Mouse (Mus musculus) MEL (cell line): ENCODE results near the gene Myl7. TPM values are rescaled to one million over a fixed set of nuclear protein-coding genes. Genes with fewer than 3 reads are reported as not detected.
A peak's percentile ranks its signal among the peaks of the same experiment; 100 is the strongest.

Experiments
- DNase-seq: peaks from one replicate; pipeline ENCODE4 v3.0.0; 2011; ENCODE audit warnings: low read depth, low spot score
- H3K27ac ChIP-seq: 2 replicates; pipeline ENCODE4 v1.5.1; 2012; ENCODE audit warnings: low read depth, mild to moderate bottlenecking, control low read depth, low read length, moderate library complexity; ENCODE audit not compliant: control insufficient read depth
- H3K27me3 ChIP-seq, 2 experiments: fragments of 150-350 bp in 1 of 2; sonication (generic) in 1 of 2; 2 replicates each; pipeline ENCODE4 v1.6.1; 2012; ENCODE audit warnings: low read length in 2 of 2, mild to moderate bottlenecking in 2 of 2, improper control_type of control experiment in 1 of 2, moderate library complexity in 1 of 2; ENCODE audit not compliant: insufficient read depth in 2 of 2, control insufficient read depth in 1 of 2
- H3K36me3 ChIP-seq, 2 experiments: 2 replicates each; pipeline ENCODE4 v1.6.1; 2012 to 2014; ENCODE audit warnings: low read length in 2 of 2, improper control_type of control experiment in 1 of 2, inconsistent platforms in 1 of 2, mild to moderate bottlenecking in 1 of 2; ENCODE audit not compliant: insufficient read depth in 2 of 2, control insufficient read depth in 1 of 2
- H3K4me1 ChIP-seq, 2 experiments: fragments of 150-350 bp in 1 of 2; sonication (generic) in 1 of 2; 2 replicates each; pipeline ENCODE4 v1.6.1; 2012; ENCODE audit warnings: low read length in 2 of 2, improper control_type of control experiment in 1 of 2, mild to moderate bottlenecking in 1 of 2; ENCODE audit not compliant: insufficient read depth in 2 of 2, control insufficient read depth in 1 of 2
- H3K4me3 ChIP-seq, 2 experiments: fragments of 150-350 bp in 1 of 2; sonication (generic) in 1 of 2; 2 replicates each; pipeline ENCODE4 v1.5.1; 2012; ENCODE audit warnings: low read depth in 2 of 2, low read length in 2 of 2, mild to moderate bottlenecking in 2 of 2, moderate library complexity in 2 of 2, control low read depth in 1 of 2, improper control_type of control experiment in 1 of 2; ENCODE audit not compliant: control insufficient read depth in 1 of 2, insufficient read depth in 1 of 2
- H3K79me2 ChIP-seq: 2 replicates; pipeline ENCODE4 v1.6.1; 2012; ENCODE audit warnings: mild to moderate bottlenecking, low read length, moderate library complexity; ENCODE audit not compliant: control insufficient read depth, poor library complexity, insufficient read depth
- H3K9ac ChIP-seq: 2 replicates; pipeline ENCODE4 v1.6.1; 2012; ENCODE audit warnings: low read depth, mild to moderate bottlenecking, control low read depth, low read length, moderate library complexity; ENCODE audit not compliant: control insufficient read depth, poor library complexity, severe bottlenecking
- H3K9me3 ChIP-seq: fragments of 150-350 bp; sonication (generic); replicated peaks from 2 replicates; pipeline ENCODE4 v1.6.1; 2012; ENCODE audit warnings: mild to moderate bottlenecking, low read length, improper control_type of control experiment, moderate library complexity; ENCODE audit not compliant: insufficient read depth
- BHLHE40 ChIP-seq: IDR thresholded peaks from 2 replicates; pipeline ENCODE4 v1.6.1; 2012; ENCODE audit warnings: low read depth, mild to moderate bottlenecking, inconsistent platforms, low read length, improper control_type of control experiment, borderline replicate concordance
- CHD1 ChIP-seq: IDR thresholded peaks from 2 replicates; pipeline ENCODE4 v1.6.1; 2012; ENCODE audit warnings: low read depth, mild to moderate bottlenecking, inconsistent platforms, low read length, improper control_type of control experiment
- CTCF ChIP-seq, 3 experiments: IDR thresholded peaks in 2 of 3; conservative IDR thresholded peaks in 1 of 3; 2 replicates each; pipeline ENCODE4 v1.5.1; 2011 to 2012; ENCODE audit warnings: low read length in 3 of 3, low read depth in 2 of 3, mild to moderate bottlenecking in 2 of 3, improper control_type of control experiment in 1 of 3, inconsistent platforms in 1 of 3, mixed read lengths in 1 of 3, moderate library complexity in 1 of 3; ENCODE audit not compliant: control insufficient read depth in 1 of 3, insufficient read depth in 1 of 3, poor library complexity in 1 of 3, severe bottlenecking in 1 of 3
- E2F4 ChIP-seq: IDR thresholded peaks from 2 replicates; pipeline ENCODE4 v1.6.1; 2011; ENCODE audit warnings: low read depth, low read length, improper control_type of control experiment, borderline replicate concordance
- ELF1 ChIP-seq: IDR thresholded peaks from 2 replicates; pipeline ENCODE4 v1.6.1; 2014; ENCODE audit warnings: low read depth, mild to moderate bottlenecking, inconsistent platforms, low read length, improper control_type of control experiment, moderate library complexity
- EP300 ChIP-seq, 2 experiments: IDR thresholded peaks; 2 replicates each; pipeline ENCODE4 v1.6.1; 2011; ENCODE audit warnings: improper control_type of control experiment in 2 of 2, low read length in 2 of 2, low read depth in 1 of 2, mild to moderate bottlenecking in 1 of 2
- GABPA ChIP-seq: IDR thresholded peaks from 2 replicates; pipeline ENCODE4 v1.6.1; 2012; ENCODE audit warnings: low read depth, mild to moderate bottlenecking, inconsistent platforms, low read length, improper control_type of control experiment, moderate library complexity
- HCFC1 ChIP-seq: IDR thresholded peaks from 2 replicates; pipeline ENCODE4 v1.6.1; 2012; ENCODE audit warnings: low read depth, mild to moderate bottlenecking, inconsistent platforms, low read length, improper control_type of control experiment, moderate library complexity
- JUND ChIP-seq: IDR thresholded peaks from 2 replicates; pipeline ENCODE4 v1.6.1; 2011; ENCODE audit warnings: low read depth, mild to moderate bottlenecking, improper control_type of control experiment, low read length
- MAFK ChIP-seq: IDR thresholded peaks from 2 replicates; pipeline ENCODE4 v1.6.1; 2011; ENCODE audit warnings: low read depth, mild to moderate bottlenecking, low read length, improper control_type of control experiment, borderline replicate concordance
- MAX ChIP-seq: IDR thresholded peaks from 2 replicates; pipeline ENCODE4 v1.6.1; 2011; ENCODE audit warnings: low read length, improper control_type of control experiment
- MXI1 ChIP-seq: IDR thresholded peaks from 2 replicates; pipeline ENCODE4 v1.6.1; 2011; ENCODE audit warnings: mild to moderate bottlenecking, low read depth, low read length, improper control_type of control experiment
- MYC ChIP-seq: IDR thresholded peaks from 2 replicates; pipeline ENCODE4 v1.6.1; 2011; ENCODE audit warnings: low read depth, mild to moderate bottlenecking, low read length, improper control_type of control experiment, moderate library complexity
- NELFE ChIP-seq: IDR thresholded peaks from 2 replicates; pipeline ENCODE4 v1.6.1; 2011; ENCODE audit warnings: low read depth, low read length, improper control_type of control experiment
- NRF1 ChIP-seq: IDR thresholded peaks from 2 replicates; pipeline ENCODE4 v1.6.1; 2014; ENCODE audit warnings: low read depth, mild to moderate bottlenecking, inconsistent platforms, low read length, improper control_type of control experiment, moderate library complexity; ENCODE audit not compliant: poor library complexity, insufficient read depth, severe bottlenecking
- POLR2A ChIP-seq, 2 experiments: IDR thresholded peaks; 2 replicates each; pipeline ENCODE4 v1.6.1; 2011 to 2012; ENCODE audit warnings: low read length in 2 of 2, mild to moderate bottlenecking in 2 of 2, control low read depth in 1 of 2, improper control_type of control experiment in 1 of 2, low read depth in 1 of 2, moderate library complexity in 1 of 2; ENCODE audit not compliant: control insufficient read depth in 1 of 2, insufficient read depth in 1 of 2, poor library complexity in 1 of 2
- POLR2AphosphoS2 ChIP-seq: IDR thresholded peaks from 2 replicates; pipeline ENCODE4 v1.6.1; 2011; ENCODE audit warnings: low read length, improper control_type of control experiment
- RAD21 ChIP-seq: IDR thresholded peaks from 2 replicates; pipeline ENCODE4 v1.6.1; 2011; ENCODE audit warnings: mild to moderate bottlenecking, low read depth, low read length, improper control_type of control experiment
- SIN3A ChIP-seq: IDR thresholded peaks from 2 replicates; pipeline ENCODE4 v1.6.1; 2012; ENCODE audit warnings: low read length, improper control_type of control experiment, inconsistent platforms
- SMC3 ChIP-seq: IDR thresholded peaks from 2 replicates; pipeline ENCODE4 v1.6.1; 2011; ENCODE audit warnings: low read depth, low read length, improper control_type of control experiment
- TAL1 ChIP-seq: IDR thresholded peaks from 2 replicates; pipeline ENCODE4 v1.6.1; 2012; ENCODE audit warnings: mild to moderate bottlenecking, inconsistent platforms, low read length, moderate library complexity, mixed read lengths
- TBP ChIP-seq: IDR thresholded peaks from 2 replicates; pipeline ENCODE4 v1.8.0; 2011; ENCODE audit warnings: low read depth, low read length, improper control_type of control experiment
- TCF12 ChIP-seq: IDR thresholded peaks from 2 replicates; pipeline ENCODE4 v1.6.1; 2014; ENCODE audit warnings: low read depth, mild to moderate bottlenecking, inconsistent platforms, low read length, improper control_type of control experiment, moderate library complexity
- UBTF ChIP-seq: IDR thresholded peaks from 2 replicates; pipeline ENCODE4 v1.6.1; 2012; ENCODE audit warnings: low read depth, mild to moderate bottlenecking, inconsistent platforms, low read length, improper control_type of control experiment, moderate library complexity, borderline replicate concordance; ENCODE audit not compliant: insufficient read depth
- USF1 ChIP-seq: IDR thresholded peaks from 2 replicates; pipeline ENCODE4 v1.6.1; 2014; ENCODE audit warnings: low read depth, mild to moderate bottlenecking, inconsistent platforms, low read length, improper control_type of control experiment, moderate library complexity
- ZMIZ1 ChIP-seq: IDR thresholded peaks from 2 replicates; pipeline ENCODE4 v1.6.1; 2012; ENCODE audit warnings: low read depth, mild to moderate bottlenecking, inconsistent platforms, low read length, improper control_type of control experiment, moderate library complexity
- polyA plus RNA-seq, 2 experiments: library from polyadenylated mRNA; stranded (reverse) in 1 of 2; unstranded in 1 of 2; fragments of >175 nt in 1 of 2; fragments of >200 nt in 1 of 2; gene quantifications; 2 replicates each; pipeline versions ENCODE4 v1.2.1 to v1.2.4; 2012; ENCODE audit warnings: low replicate concordance in 2 of 2, low read depth in 1 of 2; ENCODE audit not compliant: insufficient read length in 2 of 2, insufficient read depth in 1 of 2, missing spikeins in 1 of 2
- total RNA-seq: library from RNA; depleted of rRNA; stranded (reverse); fragments of 300-350 nt; gene quantifications from 2 replicates; pipeline ENCODE4 v1.2.3, GENCODE M21; 2012

Gene Myl7
- total and polyA plus RNA-seq, 3 experiments = not detected

DNA sequence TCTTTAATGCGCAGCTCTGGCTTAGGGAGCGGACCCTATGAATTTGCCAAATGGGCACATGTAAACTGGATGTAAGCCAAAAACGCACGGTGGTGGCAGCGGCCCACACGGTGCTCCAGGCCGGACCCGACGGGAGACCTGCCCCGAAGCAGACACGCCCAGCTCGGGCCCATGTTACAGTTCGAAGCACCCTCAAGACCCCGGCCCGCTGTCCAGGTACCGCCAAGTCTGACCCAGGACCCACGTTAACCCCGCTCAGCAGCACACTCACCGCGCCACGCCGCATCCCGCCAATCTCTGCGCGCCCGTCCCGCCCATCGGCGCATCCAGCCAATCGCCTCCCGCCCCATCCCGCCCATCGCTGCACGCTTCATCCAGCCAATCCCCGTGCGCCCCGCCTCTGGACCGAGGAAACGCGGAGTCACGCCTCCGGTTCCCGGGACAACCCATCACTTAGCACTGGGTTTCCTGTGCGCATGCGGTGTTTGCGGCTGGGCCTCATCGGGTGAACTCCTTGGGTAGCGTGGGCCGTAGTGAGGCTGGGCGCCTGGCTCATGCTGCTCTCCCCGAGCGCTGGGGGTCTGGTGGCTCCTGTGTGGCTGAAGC lies 20.6 kb downstream of the Myl7 start, which contains the start of gene Pold2:
Gene Pold2, minus strand, starts transcription at position 372 of the 606 bp plus-strand sequence.
- TF ChIP-seq BHLHE40 (peak; percentile 28; the same call in 1 of the 2 replicates), MXI1 (peak; percentile 91; the same call in 1 of the 2 replicates), MAX (peak; percentile 81), E2F4 (peak; percentile 77; the same call in 1 of the 2 replicates), SIN3A (peak; percentile 90), ELF1 (peak; percentile 79), TAL1 (no peak), POLR2AphosphoS2 (peak; percentile 98), USF1 (peak; percentile 64), POLR2A (IDR thresholded peaks at IDR 0.05; ENCODE audit: control insufficient read depth in 1 of 2, insufficient read depth in 1 of 2, low read depth in 1 of 2, low read length in 2 of 2, poor library complexity in 1 of 2) (peak; percentile 97 to 99), GABPA (no peak), RAD21 (no peak), MYC (peak; percentile 89), TCF12 (peak; percentile 77), MAFK (no peak), TBP (peak; percentile 84), SMC3 (peak; percentile 12), CTCF (IDR thresholded peaks at IDR 0.05 in 2 of 3, conservative IDR thresholded peaks at IDR 0.05 in 1 of 3; ENCODE audit: control insufficient read depth in 1 of 3, insufficient read depth in 1 of 3, low read depth in 2 of 3, low read length in 3 of 3, poor library complexity in 1 of 3, severe bottlenecking in 1 of 3) (no peak), NRF1 (peak; percentile 90), HCFC1 (peak; percentile 79; the same call in 1 of the 2 replicates), JUND (no peak), EP300 (IDR thresholded peaks at IDR 0.05; ENCODE audit: low read depth in 1 of 2, low read length in 2 of 2) (peak in 1 of 2 experiments; percentile 13; a peak in 1 of 4 replicates), CHD1 (0 out of 2 replicates have a peak, but pooled peaks have one; percentile 19), NELFE (peak; percentile 98), UBTF (0 out of 2 replicates have a peak, but pooled peaks have one; percentile 58), ZMIZ1 (peak; percentile 96)
- peak; percentile 100 for DNase-seq
- peaks cover 11% of the 10 kb centered on the region for H3K79me2 ChIP-seq
- H3K36me3 ChIP-seq = peaks cover 0 to 8% of the 10 kb centered on the region in 2 experiments; a peak in 3 of 4 replicates
- H3K27ac ChIP-seq = peak within 1 kb of the TSS; percentile 82
- H3K4me1 ChIP-seq = peaks cover 3 to 11% of the 10 kb centered on the region in 2 experiments; a peak in 3 of 4 replicates
- H3K9ac ChIP-seq = peak within 1 kb of the TSS; percentile 88
- H3K27me3 ChIP-seq = no peaks in the 10 kb centered on the region
- no peaks in the 10 kb centered on the region for H3K9me3 ChIP-seq
- H3K4me3 ChIP-seq = peak within 1 kb of the TSS; percentile 80 to 87
